Mouse (Mus musculus) hindbrain, embryonic 16.5 days (tissue): ENCODE data around the gene Hist1h3c. TPM values are rescaled to one million over a fixed set of nuclear protein-coding genes. Genes with fewer than 3 reads are reported as not detected.
"Not testable (repeated sequence)": the region's sequence is repeated elsewhere in the genome, so short reads cannot be mapped to it uniquely, and the experiment has no call there.

Experiments used
- ATAC-seq: fragments of 200-750 bp; cut with Nextera tagmentation; 2 replicates; pipeline ENCODE4 v1.8.0; 2017; ENCODE audit warnings: moderate TSS enrichment, moderate library complexity
- H3K27ac ChIP-seq: fragments of 300-500 bp; sonication (generic); 2 replicates; pipeline ENCODE4 v1.5.1; 2014; ENCODE audit warnings: low read depth, mild to moderate bottlenecking, control low read depth, low read length, moderate library complexity
- H3K27me3 ChIP-seq: fragments of 300-500 bp; sonication (generic); replicated peaks from 2 replicates; pipeline ENCODE4 v1.6.1; 2014; ENCODE audit warnings: low read length; ENCODE audit not compliant: control insufficient read depth, insufficient read depth
- H3K36me3 ChIP-seq: fragments of 300-500 bp; sonication (generic); 2 replicates; pipeline ENCODE4 v1.6.1; 2014; ENCODE audit warnings: mild to moderate bottlenecking, low read length, moderate library complexity, mixed read lengths; ENCODE audit not compliant: control insufficient read depth, insufficient read depth
- H3K4me1 ChIP-seq: fragments of 300-500 bp; sonication (generic); 2 replicates; pipeline ENCODE4 v1.6.1; 2014; ENCODE audit warnings: low read depth, low read length; ENCODE audit not compliant: control insufficient read depth, insufficient read depth
- H3K4me2 ChIP-seq: fragments of 300-500 bp; sonication (generic); 2 replicates; pipeline ENCODE4 v1.6.1; 2014; ENCODE audit warnings: mild to moderate bottlenecking, low read length, control low read depth, moderate library complexity
- H3K4me3 ChIP-seq: fragments of 300-500 bp; sonication (generic); 2 replicates; pipeline ENCODE4 v1.5.1; 2014; ENCODE audit warnings: mild to moderate bottlenecking, low read length, control low read depth, moderate library complexity
- H3K9ac ChIP-seq: fragments of 300-500 bp; sonication (generic); 2 replicates; pipeline ENCODE4 v1.6.1; 2014; ENCODE audit warnings: low read depth, mild to moderate bottlenecking, control low read depth, low read length, moderate library complexity
- H3K9me3 ChIP-seq: fragments of 300-500 bp; sonication (generic); 2 replicates; pipeline ENCODE4 v1.6.1; 2014; ENCODE audit warnings: mild to moderate bottlenecking, low read length, moderate library complexity; ENCODE audit not compliant: control insufficient read depth
- WGBS: fragments of 180-500 bp; shearing (Covaris S2); extraction: QIAGEN DNeasy Blood & Tissue Kit; methylation state at CpG from one replicate; pipeline ENCODE4 v1.1.7; 2014; 5-methylcytosine and 5-hydroxymethylcytosine counted together
- polyA plus RNA-seq: library from polyadenylated mRNA; unstranded; fragments of >200 nt; fragmentation: Nextera tagmentation; extraction: Ambion mirVana; gene quantifications from 2 replicates; pipeline ENCODE4 v1.2.1, GENCODE M21; 2015

Hist1h3c gene
- polyA plus RNA-seq, 1 experiment from 2014 or later: 0.70 TPM

DNA sequence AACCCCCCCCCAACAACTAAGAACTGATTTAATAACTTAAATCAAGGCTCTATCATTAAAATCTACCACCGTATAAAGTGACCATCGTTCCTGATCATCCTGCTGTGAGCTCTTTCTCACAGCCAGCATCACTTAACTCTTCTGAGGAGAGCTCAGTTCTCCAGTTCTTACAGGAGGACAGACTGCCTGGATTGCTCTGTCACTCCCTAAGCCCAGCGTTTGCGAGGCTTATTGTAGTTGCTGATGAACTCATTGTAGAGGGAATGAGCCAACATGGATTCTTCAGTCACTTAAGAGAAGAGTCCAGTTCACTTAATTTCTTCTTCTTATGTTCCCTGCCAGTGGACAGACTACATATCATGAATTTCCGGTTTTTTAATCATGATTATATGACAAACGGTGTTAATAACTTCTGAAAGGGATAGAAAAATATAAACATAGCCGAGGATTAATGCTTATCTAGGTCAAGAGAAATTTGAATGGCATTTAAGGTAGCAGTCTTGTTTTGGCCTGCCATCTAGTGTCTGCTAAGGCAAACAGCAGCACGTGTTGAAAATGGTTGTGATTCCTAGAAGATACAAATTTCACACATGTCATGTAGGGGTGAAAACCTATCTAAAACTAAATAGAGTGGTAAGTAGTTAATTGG, 13.1 kb downstream of the Hist1h3c start:
- H3K9me3 ChIP-seq: no peaks in the 10 kb centered on the region
- H3K36me3 ChIP-seq: no peaks in the 10 kb centered on the region
- 23% methylated on average over 8 of the region's 8 CpGs for WGBS
- no peak overlapping the region for H3K9ac ChIP-seq
- no peaks in the 10 kb centered on the region for H3K4me1 ChIP-seq
- no peak overlapping the region for H3K4me2 ChIP-seq
- ATAC-seq: no peak
- no peak overlapping the region for H3K27ac ChIP-seq
- H3K4me3 ChIP-seq: no peak overlapping the region
- no peaks in the 10 kb centered on the region for H3K27me3 ChIP-seq

DNA sequence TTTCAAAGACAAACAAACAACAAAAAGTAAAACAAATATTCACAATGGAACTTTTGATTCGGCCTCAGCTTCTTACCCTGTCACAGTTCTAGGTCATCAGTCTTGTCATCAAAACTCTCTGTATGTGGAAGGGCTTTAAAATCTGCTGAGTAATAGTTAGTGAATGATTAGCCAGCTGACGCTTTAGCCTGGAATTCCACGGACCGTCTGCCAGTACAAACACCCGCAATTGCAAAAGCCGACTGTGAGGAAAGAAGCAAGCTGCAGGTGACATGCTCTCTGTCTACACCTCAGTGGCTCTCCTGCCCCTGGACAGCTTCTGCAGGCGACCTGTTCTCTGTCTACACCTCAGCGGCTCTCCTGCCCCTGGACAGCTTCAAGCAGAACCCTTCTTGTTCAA, 14.9 kb downstream of the Hist1h3c start:
- Histone ChIP-seq H3K9ac (no peak overlapping the region), H3K36me3 (no peaks in the 10 kb centered on the region), H3K27me3 (no peaks in the 10 kb centered on the region), H3K4me3 (no peak overlapping the region), H3K4me1 (no peaks in the 10 kb centered on the region), H3K9me3 (no peaks in the 10 kb centered on the region), H3K27ac (no peak overlapping the region), H3K4me2 (no peak overlapping the region)
- no peak for ATAC-seq
- 38% methylated on average over 8 of the region's 8 CpGs for WGBS

DNA sequence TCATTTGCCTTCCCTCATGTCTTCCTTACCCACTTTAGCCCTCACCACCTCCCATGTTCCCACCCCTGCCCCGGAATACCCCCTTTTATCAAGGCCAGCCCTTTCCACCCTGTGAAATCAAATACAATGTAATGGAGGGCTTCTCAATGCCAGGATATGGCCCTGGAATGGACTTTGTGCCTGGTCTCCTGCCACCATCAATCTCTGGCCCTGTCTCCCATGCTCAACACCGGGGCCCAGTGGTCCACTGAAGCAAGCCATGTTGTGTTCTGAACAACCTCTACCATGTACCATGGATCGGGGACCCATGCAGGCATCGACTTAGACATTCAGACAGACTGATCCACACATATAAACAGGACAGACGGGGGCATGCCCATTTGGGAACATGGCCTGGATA, 15.7 kb downstream of the Hist1h3c start:
- H3K4me2 ChIP-seq: no peak overlapping the region
- no peak overlapping the region for H3K27ac ChIP-seq
- no peak overlapping the region for H3K9ac ChIP-seq
- no peak for ATAC-seq
- no peaks in the 10 kb centered on the region for H3K36me3 ChIP-seq
- no peaks in the 10 kb centered on the region for H3K27me3 ChIP-seq
- H3K9me3 ChIP-seq: no peaks in the 10 kb centered on the region
- H3K4me3 ChIP-seq: no peak overlapping the region
- no peaks in the 10 kb centered on the region for H3K4me1 ChIP-seq
- 96% methylated on average over 5 of the region's 5 CpGs for WGBS

DNA sequence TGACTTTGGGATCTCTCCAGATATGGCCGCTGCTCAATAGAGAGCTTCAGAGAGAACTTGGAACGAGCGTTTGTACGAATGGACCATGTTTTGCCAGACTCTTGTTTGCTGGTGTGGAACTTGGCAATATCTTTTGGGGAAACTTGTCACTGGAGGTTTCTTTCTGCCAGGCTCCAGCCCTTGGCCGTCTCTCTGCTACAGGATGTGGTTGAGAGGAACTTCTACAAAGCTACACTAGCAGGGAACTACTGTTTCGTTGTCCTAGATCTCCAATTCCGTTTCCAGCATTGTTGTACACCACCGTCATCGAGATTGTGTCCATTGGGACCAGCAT, 16.2 kb downstream of the Hist1h3c start:
- Histone ChIP-seq H3K27me3 (no peaks in the 10 kb centered on the region), H3K9ac (no peak overlapping the region), H3K27ac (no peak overlapping the region), H3K4me2 (no peak overlapping the region), H3K9me3 (no peaks in the 10 kb centered on the region), H3K4me3 (no peak overlapping the region), H3K4me1 (no peaks in the 10 kb centered on the region), H3K36me3 (no peaks in the 10 kb centered on the region)
- 92% methylated on average over 9 of the region's 9 CpGs for WGBS
- ATAC-seq: no peak

DNA sequence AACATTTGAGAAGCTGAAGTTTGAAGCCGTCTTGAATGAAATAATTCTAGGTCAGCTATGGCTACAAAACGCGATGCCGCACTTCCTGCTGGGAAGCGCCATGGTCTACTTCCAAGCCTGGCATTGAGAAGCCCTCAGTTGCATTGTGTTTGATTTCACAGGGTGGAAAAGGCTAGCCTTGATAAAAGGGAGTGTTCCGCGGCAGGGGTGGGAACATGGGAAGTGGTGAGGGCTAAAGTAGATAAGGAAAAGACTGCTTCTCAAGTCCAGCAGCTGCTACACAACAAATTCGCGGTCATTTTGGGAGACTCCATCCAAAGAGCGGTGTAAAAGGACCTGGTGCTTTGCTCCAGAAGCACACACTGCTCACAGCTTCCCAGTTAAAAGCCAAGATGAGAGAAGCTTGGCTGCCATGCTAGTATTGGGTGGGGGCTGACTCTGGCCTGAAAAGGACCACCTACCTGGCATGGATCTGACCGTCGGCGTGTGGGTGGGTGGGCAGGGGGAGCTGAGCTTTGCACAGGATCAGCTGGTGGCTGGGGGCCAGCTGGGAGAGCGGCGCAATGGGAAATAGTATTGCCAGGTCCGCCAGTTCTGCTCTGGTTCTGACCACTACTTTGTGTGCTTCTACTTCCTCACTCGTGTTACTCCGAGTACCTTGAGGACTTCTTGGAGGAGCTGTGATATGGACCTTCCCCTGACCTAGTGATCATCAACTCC, 16.8 kb downstream of the Hist1h3c start:
- no peak overlapping the region for H3K4me3 ChIP-seq
- no peaks in the 10 kb centered on the region for H3K27me3 ChIP-seq
- no peaks in the 10 kb centered on the region for H3K9me3 ChIP-seq
- no peak overlapping the region for H3K9ac ChIP-seq
- no peak for ATAC-seq
- H3K4me2 ChIP-seq: no peak overlapping the region
- no peak overlapping the region for H3K27ac ChIP-seq
- H3K36me3 ChIP-seq: no peaks in the 10 kb centered on the region
- H3K4me1 ChIP-seq: no peaks in the 10 kb centered on the region
- 81% methylated on average over 18 of the region's 18 CpGs for WGBS

DNA sequence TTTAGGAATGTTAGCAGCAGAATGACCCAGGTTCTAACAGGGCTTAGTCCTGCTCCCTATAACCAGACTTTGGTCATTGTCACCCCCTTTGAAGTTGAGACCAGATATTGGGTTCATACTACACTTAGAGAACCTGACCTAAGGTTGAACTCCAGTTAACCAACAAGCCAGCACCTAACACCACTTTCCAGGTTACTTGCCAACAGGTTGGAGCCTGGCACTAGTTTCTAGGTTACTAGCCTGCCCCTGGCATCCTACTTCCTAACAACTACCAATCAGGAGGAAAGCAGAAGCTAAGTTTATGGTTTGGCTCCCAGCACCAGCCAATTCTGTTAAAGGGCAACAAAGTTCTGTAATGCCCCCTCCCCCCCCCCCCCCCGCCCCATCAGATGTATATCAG, 20.2 kb downstream of the Hist1h3c start:
- WGBS: 14% methylated on average over 1 of the region's 1 CpGs
- H3K4me2 ChIP-seq: no peak overlapping the region
- H3K36me3 ChIP-seq: no peaks in the 10 kb centered on the region
- H3K4me3 ChIP-seq: no peak overlapping the region
- H3K9me3 ChIP-seq: no peaks in the 10 kb centered on the region
- H3K27ac ChIP-seq: no peak overlapping the region
- H3K9ac ChIP-seq: no peak overlapping the region
- H3K4me1 ChIP-seq: no peaks in the 10 kb centered on the region
- no peak for ATAC-seq
- H3K27me3 ChIP-seq: no peaks in the 10 kb centered on the region

DNA sequence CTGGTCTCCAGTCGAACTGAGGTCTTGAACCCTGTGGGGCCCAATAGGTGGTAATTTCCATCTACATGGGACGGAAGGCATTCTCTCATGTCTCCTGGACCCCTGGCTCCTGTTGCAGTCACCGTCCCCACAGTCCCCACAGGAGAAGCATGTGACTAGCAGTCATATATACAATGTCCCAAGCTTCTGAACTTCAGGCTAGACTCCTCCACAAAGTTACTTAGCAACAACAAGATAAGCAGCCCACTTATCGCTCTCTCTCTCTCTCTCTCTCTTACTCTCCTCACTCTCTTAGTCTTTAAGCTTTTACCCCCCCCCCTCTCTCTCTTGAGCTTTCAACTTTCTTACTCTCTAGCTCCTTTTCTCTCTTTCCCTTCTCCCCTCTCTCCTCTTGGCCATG, 21.2 kb downstream of the Hist1h3c start:
- no peak for ATAC-seq
- no peak overlapping the region for H3K4me2 ChIP-seq
- H3K4me3 ChIP-seq: no peak overlapping the region
- no peak overlapping the region for H3K27ac ChIP-seq
- no peaks in the 10 kb centered on the region for H3K27me3 ChIP-seq
- H3K4me1 ChIP-seq: no peaks in the 10 kb centered on the region
- H3K36me3 ChIP-seq: no peaks in the 10 kb centered on the region
- 78% methylated on average over 4 of the region's 4 CpGs for WGBS
- H3K9me3 ChIP-seq: no peaks in the 10 kb centered on the region
- no peak overlapping the region for H3K9ac ChIP-seq

DNA sequence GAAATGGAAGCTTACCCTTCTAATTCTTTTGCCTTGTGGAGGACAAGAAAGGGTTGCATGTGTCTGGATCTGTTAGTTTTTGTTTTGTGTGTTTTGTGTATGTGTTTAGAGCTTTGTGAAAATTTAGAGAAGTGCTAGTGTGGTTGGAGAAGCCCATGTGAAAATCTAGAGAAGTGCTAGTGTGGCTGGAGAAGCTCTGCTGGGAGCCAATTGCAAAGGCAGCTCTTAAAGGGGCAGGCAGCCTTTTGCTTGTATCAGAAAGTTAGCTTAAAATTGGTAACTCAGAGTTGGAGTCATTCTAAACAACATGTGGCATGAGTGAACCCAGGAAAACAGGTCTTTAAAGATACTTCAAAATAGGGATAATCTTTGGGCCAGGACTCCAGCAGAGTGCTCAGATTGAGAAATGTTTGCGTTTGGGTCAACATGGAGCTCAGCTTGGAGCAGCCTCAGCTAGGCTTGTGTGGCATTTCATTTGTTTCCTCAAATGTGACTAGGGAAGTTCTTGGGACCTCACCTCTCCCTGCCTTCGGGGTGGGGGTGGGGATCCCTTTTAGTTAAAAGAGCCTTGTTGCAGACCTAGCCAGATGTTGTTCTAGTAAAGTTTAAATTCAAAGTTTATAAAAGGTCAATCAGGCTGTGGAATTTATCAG, 27.7 kb downstream of the Hist1h3c start:
- H3K27ac ChIP-seq, H3K4me1 ChIP-seq, ATAC-seq, H3K9me3 ChIP-seq, H3K36me3 ChIP-seq, H3K9ac ChIP-seq, H3K27me3 ChIP-seq, H3K4me2 ChIP-seq, H3K4me3 ChIP-seq: not testable (repeated sequence)
- 11% methylated on average over 2 of the region's 2 CpGs for WGBS

DNA sequence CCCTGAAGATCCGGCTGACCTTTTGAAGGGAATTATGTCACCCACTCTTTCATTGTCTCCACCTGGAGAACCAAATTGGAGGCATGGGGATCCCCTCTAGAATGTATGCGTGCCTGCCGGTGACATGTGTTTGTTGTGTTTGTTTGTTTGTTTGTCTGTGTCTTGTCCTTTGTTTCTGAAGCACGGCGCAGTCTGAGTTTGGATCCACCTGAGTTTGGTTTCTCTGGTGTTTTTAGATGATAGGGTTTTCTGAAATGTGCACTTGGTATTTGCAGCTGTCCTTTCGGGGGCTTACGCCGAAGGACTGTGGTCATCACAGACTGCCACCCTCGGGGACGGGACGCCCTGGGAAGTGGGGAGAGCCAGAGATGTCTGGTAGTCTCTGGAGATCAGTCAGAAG, 28.2 kb downstream of the Hist1h3c start:
- H3K9me3 ChIP-seq: no peaks in the 10 kb centered on the region
- 56% methylated on average over 11 of the region's 11 CpGs for WGBS

More for the DNA sequence above, 28.2 kb downstream of the Hist1h3c start:
- no peak for ATAC-seq
- H3K4me3 ChIP-seq: no peak overlapping the region
- no peak overlapping the region for H3K27ac ChIP-seq
- H3K4me1 ChIP-seq: no peaks in the 10 kb centered on the region
- H3K9ac ChIP-seq: no peak overlapping the region
- H3K4me2 ChIP-seq: no peak overlapping the region
- H3K36me3 ChIP-seq: no peaks in the 10 kb centered on the region
- H3K27me3 ChIP-seq: no peaks in the 10 kb centered on the region
